Mouse (Mus musculus): Measurements from ENCODE around the gene Pmf1. TPM values are rescaled to one million over a fixed set of nuclear protein-coding genes. Genes with fewer than 3 reads are reported as not detected.
"Not testable (repeated sequence)": the region's sequence is repeated elsewhere in the genome, so short reads cannot be mapped to it uniquely, and the experiment has no call there.

Gene Pmf1
- total RNA-seq, 2 experiments from 2014 or later: 5.1 to 6.2 TPM

- peak in 1 of 2 experiments; percentile 83 for DNase-seq (ENCODE audit: low spot score in 2 of 2)
- intact Hi-C loops (cut with DNase I): loop anchor here (2.0 kb wide), 2 partner anchors 18 to 26 kb away; no protein-coding TSS in a partner anchor
Measured at GRCm38 (mm10) chr3:88440500-88441381, 30.6 kb upstream of the Pmf1 start.

DNA sequence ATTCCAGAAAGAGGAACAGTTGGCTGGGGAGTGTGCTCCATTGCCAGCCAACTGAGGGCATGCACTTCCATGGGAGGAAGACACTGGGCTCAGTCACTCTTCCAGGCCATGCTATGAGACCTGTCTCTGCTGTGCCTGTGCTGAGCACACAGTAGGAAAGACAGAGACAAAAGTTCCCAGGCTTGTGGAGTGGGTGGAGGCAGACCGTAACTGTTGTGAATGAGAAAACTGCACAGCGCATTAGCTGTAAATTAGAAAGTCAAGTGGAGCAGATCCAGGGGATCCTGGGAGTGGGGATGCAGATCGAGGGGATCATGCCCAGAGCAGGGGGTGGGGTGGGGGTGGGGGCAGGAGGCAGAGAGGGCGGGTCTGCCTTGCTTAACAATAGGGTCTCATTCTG, 29.5 kb upstream of the Pmf1 start:
- DNase-seq (ENCODE audit: low spot score in 2 of 2): no peak
- intact Hi-C loops (cut with DNase I): no loop called here

- intact Hi-C loops (cut with DNase I): no loop called here
- no peak for DNase-seq (ENCODE audit: low spot score in 2 of 2)
Measured at GRCm38 (mm10) chr3:88437454-88437853, 27.3 kb upstream of the Pmf1 start.

DNA sequence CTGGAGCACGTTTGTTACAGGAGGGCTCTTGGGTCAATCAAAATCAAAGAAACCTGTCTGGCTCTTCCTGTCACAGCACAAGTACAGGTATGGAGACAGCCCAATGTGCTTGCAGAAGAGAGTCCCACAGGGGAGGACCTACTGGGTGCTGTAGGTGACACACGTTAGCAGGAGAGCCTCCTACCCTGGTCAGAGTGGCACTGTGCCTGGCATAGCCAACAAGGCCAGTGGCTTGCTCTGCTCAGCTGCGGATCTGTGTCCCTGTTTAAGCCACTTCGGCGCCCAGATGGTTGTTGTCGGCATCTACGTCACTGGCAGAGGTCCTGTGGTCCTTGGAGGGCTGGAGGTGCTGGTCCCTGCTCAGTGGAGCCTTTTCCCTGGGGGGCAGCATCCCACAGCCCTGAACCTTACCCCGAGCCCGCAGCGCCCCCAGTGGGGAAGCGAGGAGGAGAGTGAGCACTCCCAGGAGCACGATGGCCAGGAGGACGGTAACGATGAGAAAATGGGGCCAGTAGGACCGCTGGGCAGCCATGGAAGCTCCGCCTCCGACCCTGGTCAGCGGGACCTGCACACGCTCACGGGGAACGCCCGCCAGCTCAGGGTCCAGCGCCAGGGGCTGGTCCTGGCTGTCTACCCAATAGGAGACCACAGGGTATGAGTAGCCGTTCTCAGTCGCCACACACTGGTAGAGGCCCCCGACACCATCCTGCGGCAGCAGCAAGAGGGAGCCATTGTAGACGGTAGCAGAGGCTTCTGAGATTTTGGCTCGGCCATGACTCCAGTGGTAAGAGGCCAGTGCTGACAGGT, 26.5 kb upstream of the Pmf1 start:
- intact Hi-C loops (cut with DNase I): no loop called here
- DNase-seq (ENCODE audit: low spot score in 2 of 2): peak in 1 of 2 experiments; percentile 39

DNA sequence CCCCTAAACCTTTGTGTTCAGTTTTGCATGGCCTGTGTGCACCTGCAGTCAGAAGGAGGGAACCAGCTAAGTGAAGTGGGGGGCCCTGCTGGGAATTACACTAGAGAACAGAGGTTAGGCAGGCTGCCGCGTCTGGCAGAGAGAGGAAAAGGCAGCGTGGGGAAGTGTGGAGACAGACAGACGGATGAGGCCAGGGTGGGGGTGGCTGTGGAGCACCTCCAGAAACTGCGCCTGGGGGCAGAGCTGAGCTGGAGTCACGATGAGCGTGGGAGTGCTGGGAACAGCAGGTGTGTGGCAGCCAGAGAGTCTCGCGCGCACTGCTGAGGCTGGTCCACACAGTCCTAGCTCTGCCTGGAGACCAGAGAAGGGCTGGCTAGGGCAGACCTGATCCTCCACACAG, 25.4 kb upstream of the Pmf1 start:
- intact Hi-C loops (cut with DNase I): no loop called here

GRCm38 (mm10) chr3:88428639-88429038, 18.5 kb upstream of the Pmf1 start:
- intact Hi-C loops (cut with DNase I); DNase-seq (ENCODE audit: low spot score in 2 of 2): not testable (repeated sequence)

More for the DNA sequence above, 25.4 kb upstream of the Pmf1 start:
- DNase-seq (ENCODE audit: low spot score in 2 of 2): peak; percentile 82 to 96

DNA sequence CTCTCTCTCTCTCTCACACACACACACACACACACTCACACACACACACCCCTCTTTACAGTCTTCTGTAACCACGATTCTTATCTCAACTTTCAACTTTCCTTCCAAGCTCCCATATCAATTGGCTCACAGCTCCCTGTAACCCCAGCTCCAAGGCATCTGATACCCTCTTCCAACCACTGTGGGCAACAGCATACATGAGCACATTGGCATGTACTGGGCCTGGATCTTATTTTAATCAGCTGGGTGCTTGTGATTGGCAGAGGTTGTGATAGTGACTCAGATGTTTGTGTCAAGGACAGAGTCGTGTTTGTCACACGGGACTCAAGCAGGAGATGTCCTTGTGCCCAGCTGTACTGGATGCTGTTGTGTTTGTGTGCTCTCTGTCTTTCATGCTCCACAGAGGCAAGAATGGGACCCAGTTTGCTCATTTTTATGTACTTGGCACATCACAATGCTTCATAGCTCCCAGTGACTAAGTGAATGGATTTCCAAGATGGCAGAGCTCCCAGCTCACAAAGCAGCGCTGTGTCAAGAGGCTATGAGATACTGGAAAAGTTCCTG, 17.3 kb upstream of the Pmf1 start:
- intact Hi-C loops (cut with DNase I): no loop called here

DNA sequence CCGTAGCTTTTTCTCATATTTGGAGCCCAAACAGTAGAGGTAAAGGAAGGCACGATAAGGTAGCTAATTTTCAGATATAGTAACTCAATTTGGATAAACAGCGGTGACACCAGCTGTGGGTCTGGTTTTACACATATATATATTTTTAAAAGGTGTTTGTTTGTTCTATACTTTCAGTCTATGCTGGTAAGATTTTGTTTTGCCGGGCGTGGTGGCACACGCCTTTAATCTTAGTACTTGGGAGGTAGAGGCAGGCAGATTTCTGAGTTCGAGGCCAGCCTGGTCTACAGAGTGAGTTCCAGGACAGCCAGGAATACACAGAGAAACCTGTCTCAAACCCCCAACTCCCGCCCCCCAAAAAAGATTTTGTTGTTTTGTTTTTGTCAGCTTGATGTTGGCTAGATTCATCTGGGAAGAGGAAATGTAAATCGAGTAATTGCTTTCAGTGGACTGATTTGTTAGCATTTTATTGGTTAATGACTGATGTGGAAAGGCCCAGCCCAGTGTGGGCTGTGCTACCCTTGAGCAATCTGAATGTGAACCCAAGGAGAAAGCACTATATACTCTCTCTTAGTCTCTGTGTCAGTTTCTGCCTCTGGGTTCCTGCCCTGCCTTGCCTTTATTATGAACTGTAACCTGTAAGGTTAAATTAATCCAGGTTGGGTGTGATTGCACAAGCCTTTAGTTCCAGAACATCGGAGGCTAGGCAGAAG, 15.7 kb upstream of the Pmf1 start:
- intact Hi-C loops (cut with DNase I): no loop called here
- no peak for DNase-seq (ENCODE audit: low spot score in 2 of 2)

More for the DNA sequence above, 17.3 kb upstream of the Pmf1 start:
- no peak for DNase-seq (ENCODE audit: low spot score in 2 of 2)

- intact Hi-C loops (cut with DNase I): no loop called here
- no peak for DNase-seq (ENCODE audit: low spot score in 2 of 2)
Measured at GRCm38 (mm10) chr3:88425330-88425689, 15.2 kb upstream of the Pmf1 start.

DNA sequence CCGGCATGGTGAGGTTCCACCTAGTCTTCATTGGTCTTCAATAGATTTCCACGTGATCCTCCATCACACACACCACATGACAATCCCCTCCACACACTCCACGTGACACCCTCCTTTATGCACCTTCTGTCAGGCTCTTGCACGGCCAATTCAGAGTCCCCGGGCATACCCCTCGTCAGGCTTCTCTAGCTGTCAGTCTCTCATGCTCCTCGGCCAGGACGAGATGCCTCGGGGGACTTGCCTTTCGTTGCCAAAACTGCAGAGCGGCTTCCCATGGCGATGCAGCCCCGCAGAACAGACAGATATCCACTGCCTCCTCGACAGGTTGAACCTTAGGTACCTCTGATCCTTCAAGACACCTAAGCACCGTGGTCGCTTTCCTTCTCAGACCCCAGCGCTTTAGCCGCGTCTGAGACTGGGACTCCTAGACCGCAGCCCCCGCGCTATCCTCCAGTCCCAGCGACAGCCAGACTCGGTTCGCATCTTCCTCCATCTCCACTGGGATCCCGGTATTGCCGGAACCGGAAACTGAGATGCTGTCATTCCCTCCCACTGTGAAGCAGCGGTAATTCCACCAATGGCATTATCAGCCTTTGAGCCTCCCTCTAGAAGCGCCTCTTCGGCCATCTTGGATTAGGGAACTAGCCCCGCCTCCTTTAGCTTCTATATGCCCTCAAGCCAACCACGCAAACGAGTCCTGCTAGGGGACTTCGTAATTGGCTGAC, 14.6 kb upstream of the Pmf1 start, which contains the start of gene Slc25a44:
Gene Slc25a44, minus strand, starts transcription at position 535 of the 725 bp plus-strand sequence.
- DNase-seq (ENCODE audit: low spot score in 2 of 2): peak; percentile 90 to 99
- intact Hi-C loops (cut with DNase I): no loop called here

- intact Hi-C loops (cut with DNase I): no loop called here
- peak; percentile 36 to 68 for DNase-seq (ENCODE audit: low spot score in 2 of 2)
Measured at GRCm38 (mm10) chr3:88422020-88422720, 12.0 kb upstream of the Pmf1 start.

DNA sequence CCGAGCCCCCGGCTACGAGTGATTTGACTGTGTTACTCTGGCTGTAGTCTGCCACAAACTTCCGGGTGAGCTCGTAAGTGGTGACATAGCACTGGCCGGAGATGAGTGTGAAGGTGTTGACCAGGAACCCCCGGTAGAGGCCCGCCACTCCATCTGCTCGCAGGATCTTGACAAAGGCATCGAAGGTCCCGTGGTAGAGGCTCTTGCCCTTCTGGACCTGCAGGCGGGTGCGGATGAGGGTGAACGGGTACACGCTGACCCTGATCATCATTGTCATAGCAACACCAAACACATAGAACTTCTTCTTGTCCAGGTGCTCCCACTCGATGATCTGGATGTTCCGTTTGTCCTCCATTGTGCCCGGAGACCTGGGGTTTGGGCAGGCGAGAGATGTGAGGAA, 10.6 kb upstream of the Pmf1 start:
- intact Hi-C loops (cut with DNase I): no loop called here
- no peak for DNase-seq (ENCODE audit: low spot score in 2 of 2)

DNA sequence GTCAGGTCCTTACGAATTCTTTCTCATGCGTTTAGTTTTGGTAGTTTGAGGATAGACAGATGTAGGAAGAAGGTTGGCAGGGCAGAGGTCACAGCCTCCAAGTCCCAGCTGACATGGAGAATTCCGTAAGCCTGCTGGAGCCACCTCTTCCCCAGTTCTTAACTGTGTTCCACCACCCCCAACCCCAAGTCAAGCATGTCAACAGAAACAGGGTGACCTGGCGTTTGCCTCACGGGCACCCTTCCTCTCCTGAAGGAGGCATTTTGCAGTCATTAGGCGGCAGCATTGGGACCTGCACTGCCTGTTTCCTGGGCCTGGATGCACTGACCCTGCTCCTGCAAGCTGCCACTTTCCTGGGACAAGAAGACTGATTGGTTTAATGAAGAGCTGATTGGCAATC, 7.9 kb upstream of the Pmf1 start:
- DNase-seq (ENCODE audit: low spot score in 2 of 2): no peak
- intact Hi-C loops (cut with DNase I): no loop called here

- intact Hi-C loops (cut with DNase I): no loop called here
- no peak for DNase-seq (ENCODE audit: low spot score in 2 of 2)
Measured at GRCm38 (mm10) chr3:88415668-88416067, 5.5 kb upstream of the Pmf1 start.

- intact Hi-C loops (cut with DNase I): no loop called here
- no peak for DNase-seq (ENCODE audit: low spot score in 2 of 2)
Measured at GRCm38 (mm10) chr3:88412636-88413035, 2.5 kb upstream of the Pmf1 start.

- intact Hi-C loops (cut with DNase I): no loop called here
- no peak for DNase-seq (ENCODE audit: low spot score in 2 of 2)
Measured at GRCm38 (mm10) chr3:88411681-88412080, 1.6 kb upstream of the Pmf1 start.

DNA sequence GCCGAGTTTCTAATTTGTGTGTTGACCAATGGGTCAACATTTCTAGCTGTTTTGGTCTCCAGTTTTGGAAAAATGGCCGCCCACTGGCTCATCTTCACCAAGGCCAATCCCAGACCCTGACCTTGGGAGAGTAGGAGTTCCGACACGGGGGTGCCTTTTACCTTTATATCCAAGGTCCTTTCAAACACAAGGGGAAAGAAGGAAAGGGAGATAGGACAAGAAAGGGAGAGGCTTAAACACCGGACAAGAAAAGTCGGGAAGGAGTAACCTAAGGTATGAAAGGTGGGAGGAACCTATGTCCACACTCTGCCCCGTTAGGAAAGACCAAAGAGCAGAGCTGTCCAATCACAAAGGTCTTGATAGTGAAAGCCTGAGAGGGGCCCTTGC, 507 bp upstream of the Pmf1 start:
- no peak for DNase-seq (ENCODE audit: low spot score in 2 of 2)
- intact Hi-C loops (cut with DNase I): no loop called here

GRCm38 (mm10) chr3:88408953-88409352, 1.2 kb downstream of the Pmf1 start:
- intact Hi-C loops (cut with DNase I): no loop called here
- no peak for DNase-seq (ENCODE audit: low spot score in 2 of 2)
